8 mouse cellular contexts compared by ENCODE assay signal in genomic region chr3:142168863-142169521, GRCm38 (mm10). TPM values are rescaled to one million over a fixed set of nuclear protein-coding genes. Genes with fewer than 3 reads are reported as not detected.
DNase-seq lines count a peak whose midpoint lies in the region; TF ChIP-seq lines count a peak whose summit lies in the region.

Bmpr1b (minus strand) TSS chr3:142169425.

- peak within 1 kb of the TSS; percentile 30 for H3K4me3 ChIP-seq in C2C12 (ENCODE audit: insufficient read depth, poor library complexity, severe bottlenecking)

- no peaks in the 10 kb centered on the region for H3K36me3 ChIP-seq in C2C12 (ENCODE audit: control insufficient read depth, insufficient read depth)

- intact Hi-C loops in heart, postnatal 25 days (cut with DNase I) = no loop called here

- peaks cover 1% of the 10 kb centered on the region for H3K79me3 ChIP-seq in C2C12 (ENCODE audit: low read depth)

- no peak for TF ChIP-seq CTCF in C2C12 (IDR thresholded peaks at IDR 0.05; ENCODE audit: control insufficient read depth, insufficient read depth, insufficient read length)

- no peaks in the 10 kb centered on the region for H3K27me3 ChIP-seq in C2C12 (ENCODE audit: control insufficient read depth, insufficient read depth, insufficient read length)

- peak within 1 kb of the TSS; percentile 28 for H3ac ChIP-seq in C2C12 (ENCODE audit: control insufficient read depth, insufficient read length, low read depth)

- no peaks in the 10 kb centered on the region for H3K79me2 ChIP-seq in C2C12 (ENCODE audit: control insufficient read depth, insufficient read depth)

- peak; percentile 7 for DNase-seq in cerebellum, adult 8-10 months
- DNase-seq in forelimb bud, embryonic 11.5 days (ENCODE audit: low read depth, low spot score) = peak; percentile 72
- DNase-seq in heart, postnatal 25 days (ENCODE audit: low spot score) = peak; percentile 10
- DNase-seq in layer of hippocampus, adult 18-20 months (ENCODE audit: low spot score in 2 of 2) = peak; percentile 16 to 51
- DNase-seq in lung, adult 18-20 months = peak; percentile 65 to 68
- DNase-seq in ovary, postnatal 10 days (ENCODE audit: low spot score) = peak; percentile 49
- peak; percentile 64 for DNase-seq in yolk sac, embryonic 10.5 days (ENCODE audit: low spot score)

TF ChIP-seq in C2C12, 6 proteins besides CTCF, POLR2A, EP300 and RAD21:
- no peak for TF ChIP-seq MYOD1 (IDR thresholded peaks at IDR 0.05; ENCODE audit: control insufficient read depth, insufficient read length, low read depth)
- no peak for TF ChIP-seq MAX (IDR thresholded peaks at IDR 0.05)
TF ChIP-seq in C2C12: peak in this region for 0.

RNA-seq across cellular contexts. Expression of gene Bmpr1b, which starts in this region (rescaled TPM):
- polyA plus RNA-seq in C2C12 (2012; fragmentation: generic; extraction: Trizol) = 0.34 TPM
- total RNA-seq in heart, postnatal 25 days (2021) = under 1 TPM; 0.17 to 0.26 TPM
- 10 to 100 TPM; 21.6 to 22.0 TPM for total RNA-seq in layer of hippocampus, adult 18-20 months (2021)

Comparison
In these comparisons a context has a peak if more than half of its experiments do, and no peak if none do; other contexts are left out.
1. Peak in every context shown above with its lines: DNase-seq and H3K4me3 ChIP-seq.
2. RNA of gene Bmpr1b (total RNA-seq): 21.6 to 22.0 TPM in layer of hippocampus, adult 18-20 months; 0.17 to 0.26 TPM in heart, postnatal 25 days; every median in the first group is over 10 times any median in the second.
3. Peak in DNase-seq in heart, postnatal 25 days; RNA of the gene not detected or under 1 TPM.
4. DNase-seq: peak in every context shown above with its lines; median percentile 72 in forelimb bud, embryonic 11.5 days; 66 in lung, adult 18-20 months; 64 in yolk sac, embryonic 10.5 days; 49 in ovary, postnatal 10 days; 34 in layer of hippocampus, adult 18-20 months; 10 in heart, postnatal 25 days; 7 in cerebellum, adult 8-10 months.